In genomic region chr3:50882249-50882733, GRCm38 (mm10) we compare ENCODE assay signal across 16 mouse cellular contexts.
A peak's percentile ranks its signal among the peaks of the same experiment; 100 is the strongest.
DNase-seq lines count a peak whose midpoint lies in the region; ATAC-seq and TF ChIP-seq lines count a peak whose summit lies in the region.
"Had no signal": no experiment of that assay in that cellular context is flagged by ENCODE, and none has a peak within 500 bp of the region (broad histone marks: within the 10 kb centered on the region; RNA-seq: fewer than 3 reads in every experiment).

No protein-coding gene starts in this region.

- peaks cover 18% of the 10 kb centered on the region for H3K4me1 ChIP-seq in hindbrain, embryonic 13.5 days (replicated peaks)
- no peaks in the 10 kb centered on the region for H3K4me1 ChIP-seq in midbrain, postnatal 0 days (ENCODE audit: insufficient read depth, low read length)
- H3K4me1 ChIP-seq in limb, embryonic 10.5 days = peaks cover 15% of the 10 kb centered on the region
- H3K4me1 ChIP-seq: embryonic facial prominence, embryonic 15.5 days; liver, embryonic 12.5 days had no signal

- H3K9ac ChIP-seq in hindbrain, embryonic 13.5 days = no peak overlapping the region
- no peak overlapping the region for H3K9ac ChIP-seq in midbrain, postnatal 0 days (replicated peaks; ENCODE audit: low read length, poor library complexity, severe bottlenecking)
- H3K9ac ChIP-seq: embryonic facial prominence, embryonic 15.5 days; liver, embryonic 12.5 days had no signal

- peak overlapping the region; percentile 72 for H3K27ac ChIP-seq in hindbrain, embryonic 13.5 days
- H3K27ac ChIP-seq in midbrain, postnatal 0 days (ENCODE audit: low read depth, low read length) = peak overlapping the region; percentile 26; the same call in 1 of the 2 replicates
- H3K27ac ChIP-seq in limb, embryonic 10.5 days = no peak overlapping the region
- H3K27ac ChIP-seq: embryonic facial prominence, embryonic 15.5 days; liver, embryonic 12.5 days had no signal

- no peaks in the 10 kb centered on the region for H3K27me3 ChIP-seq in hindbrain, embryonic 13.5 days
- H3K27me3 ChIP-seq in midbrain, postnatal 0 days (ENCODE audit: insufficient read depth, low read length) = no peaks in the 10 kb centered on the region
- no peaks in the 10 kb centered on the region for H3K27me3 ChIP-seq in limb, embryonic 10.5 days (ENCODE audit: low read depth, poor library complexity, severe bottlenecking)
- H3K27me3 ChIP-seq: embryonic facial prominence, embryonic 15.5 days had no signal

- H3K9me3 ChIP-seq in hindbrain, embryonic 13.5 days = no peaks in the 10 kb centered on the region
- no peaks in the 10 kb centered on the region for H3K9me3 ChIP-seq in midbrain, postnatal 0 days (ENCODE audit: low read length)
- no peaks in the 10 kb centered on the region for H3K9me3 ChIP-seq in limb, embryonic 10.5 days (replicated peaks)
- H3K9me3 ChIP-seq: embryonic facial prominence, embryonic 15.5 days; liver, embryonic 12.5 days had no signal

- no peak for TF ChIP-seq CTCF in midbrain, postnatal 0 days (IDR thresholded peaks at IDR 0.05)

- DNase-seq in heart, adult 11 months = peak; percentile 58
- no peak for DNase-seq in heart, adult 18-20 months
- DNase-seq in embryo, embryonic 11 days = peak; percentile 44
- DNase-seq in midbrain, postnatal 0 days (ENCODE audit: low spot score) = peak; percentile 65
- DNase-seq in urinary bladder, postnatal 25 days (ENCODE audit: low spot score) = no peak
- DNase-seq in limb, embryonic 10.5 days (ENCODE audit: low spot score) = no peak
- DNase-seq: adrenal gland, postnatal 36 days; cerebellum, adult 8-10 months; gastrocnemius, postnatal 36 days; kidney, adult 9 months; lung, postnatal 36 days; right cerebral cortex, postnatal 4 days had no signal

- peak overlapping the region; percentile 11 for H3K4me2 ChIP-seq in hindbrain, embryonic 13.5 days
- no peak overlapping the region for H3K4me2 ChIP-seq in midbrain, postnatal 0 days (ENCODE audit: low read depth, low read length, poor library complexity, severe bottlenecking)
- H3K4me2 ChIP-seq: embryonic facial prominence, embryonic 15.5 days; liver, embryonic 12.5 days had no signal

- no peak overlapping the region for H3K4me3 ChIP-seq in hindbrain, embryonic 13.5 days
- no peak overlapping the region for H3K4me3 ChIP-seq in midbrain, postnatal 0 days (ENCODE audit: low read depth, low read length)
- no peak overlapping the region for H3K4me3 ChIP-seq in limb, embryonic 10.5 days
- H3K4me3 ChIP-seq: embryonic facial prominence, embryonic 15.5 days; liver, embryonic 12.5 days had no signal

- WGBS in hindbrain, embryonic 13.5 days = 8% methylated on average over 8 of the region's 8 CpGs
- 14% methylated on average over 8 of the region's 8 CpGs for WGBS in midbrain, postnatal 0 days
- 19% methylated on average over 8 of the region's 8 CpGs for WGBS in limb, embryonic 10.5 days

- no peaks in the 10 kb centered on the region for H3K36me3 ChIP-seq in hindbrain, embryonic 13.5 days
- H3K36me3 ChIP-seq in midbrain, postnatal 0 days (ENCODE audit: insufficient read depth, low read length) = no peaks in the 10 kb centered on the region
- no peaks in the 10 kb centered on the region for H3K36me3 ChIP-seq in limb, embryonic 10.5 days
- H3K36me3 ChIP-seq: embryonic facial prominence, embryonic 15.5 days; liver, embryonic 12.5 days had no signal

- ATAC-seq in hindbrain, embryonic 13.5 days (ENCODE audit: low FRiP score) = peak; percentile 64
- peak; percentile 59; the same call in 1 of the 2 replicates for ATAC-seq in midbrain, postnatal 0 days (ENCODE audit: low FRiP score)
- no peak for ATAC-seq in erythroid progenitor cell, adult 5-6 weeks (replicated peaks; ENCODE audit: low FRiP score, poor library complexity, severe bottlenecking)
- ATAC-seq: liver, embryonic 12.5 days had no signal

Comparison
In these comparisons a context has a peak if more than half of its experiments do, and no peak if none do; other contexts are left out.
1. DNase-seq: peak in heart, adult 11 months (single experiment), embryo, embryonic 11 days (single experiment) and midbrain, postnatal 0 days (single experiment); none in heart, adult 18-20 months (0 of 2), urinary bladder, postnatal 25 days (single experiment) and limb, embryonic 10.5 days (single experiment).